Mouse (Mus musculus) ES-Bruce4 (cell line): Measurements from ENCODE around the gene Prkaa2. TPM values are rescaled to one million over a fixed set of nuclear protein-coding genes. Genes with fewer than 3 reads are reported as not detected.

Experiments used
- H3K27ac ChIP-seq: 2 replicates; pipeline ENCODE4 v1.5.1; 2012; ENCODE audit warnings: low read length, inconsistent platforms; ENCODE audit not compliant: insufficient read depth
- H3K27me3 ChIP-seq: 2 replicates; pipeline ENCODE4 v1.6.1; 2012; ENCODE audit warnings: mild to moderate bottlenecking, low read length, inconsistent platforms; ENCODE audit not compliant: control insufficient read depth, poor library complexity, insufficient read depth, severe bottlenecking
- H3K36me3 ChIP-seq: 2 replicates; pipeline ENCODE4 v1.6.1; 2012; ENCODE audit warnings: inconsistent platforms, mild to moderate bottlenecking, low read length, moderate library complexity; ENCODE audit not compliant: control insufficient read depth, poor library complexity, insufficient read depth, severe bottlenecking
- H3K4me1 ChIP-seq: one replicate; pipeline ENCODE4 v1.8.1; 2011; ENCODE audit warnings: low read length; ENCODE audit not compliant: control insufficient read depth, insufficient read depth
- H3K4me3 ChIP-seq: 2 replicates; pipeline ENCODE4 v1.5.1; 2011; ENCODE audit warnings: low read depth, mild to moderate bottlenecking, low read length
- H3K9ac ChIP-seq: 2 replicates; pipeline ENCODE4 v1.6.1; 2012; ENCODE audit warnings: low read depth, mild to moderate bottlenecking, inconsistent platforms; ENCODE audit not compliant: poor library complexity, severe bottlenecking
- H3K9me3 ChIP-seq: replicated peaks from 2 replicates; pipeline ENCODE4 v1.6.1; 2012; ENCODE audit warnings: mild to moderate bottlenecking, low read length, inconsistent platforms; ENCODE audit not compliant: control insufficient read depth, poor library complexity, insufficient read depth, severe bottlenecking
- CTCF ChIP-seq: IDR thresholded peaks from one replicate; pipeline ENCODE4 v1.8.1; 2011; ENCODE audit warnings: low read depth, low read length
- EP300 ChIP-seq: IDR thresholded peaks from 2 replicates; pipeline ENCODE4 v1.6.1; 2011; ENCODE audit warnings: low read depth, low read length; ENCODE audit not compliant: insufficient read depth
- POLR2A ChIP-seq: IDR thresholded peaks from one replicate; pipeline ENCODE4 v1.8.1; 2011; ENCODE audit warnings: low read length; ENCODE audit not compliant: insufficient read depth
- polyA plus RNA-seq: library from polyadenylated mRNA; stranded (reverse); fragments of >200 nt; gene quantifications from 2 replicates; pipeline ENCODE4 v1.2.4, GENCODE M21; 2011; ENCODE audit warnings: low read depth; ENCODE audit not compliant: missing spikeins, insufficient read depth, insufficient read length

Prkaa2 gene
- polyA plus RNA-seq, 1 experiment = 14.0 TPM

DNA sequence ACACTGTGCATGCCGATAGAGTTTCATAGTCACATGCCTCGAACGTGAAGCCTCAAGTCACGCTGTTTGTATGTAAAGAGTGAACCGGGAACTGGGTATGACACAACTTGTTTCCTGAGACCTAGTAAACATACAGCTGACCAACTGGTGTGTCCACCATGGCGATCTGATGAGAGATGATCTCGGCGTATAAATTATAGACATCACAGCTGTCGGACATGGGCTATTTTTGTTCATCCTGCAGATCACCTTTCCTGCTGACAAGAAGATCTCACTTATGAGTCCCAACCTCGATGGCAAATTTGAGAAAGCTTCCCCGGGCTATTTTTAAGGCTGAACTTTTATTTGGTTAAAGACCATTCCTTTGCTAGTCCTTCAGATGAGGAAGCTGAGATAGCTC, 2.1 kb upstream of the Prkaa2 start:
- H3K27ac ChIP-seq = no peak overlapping the region
- no peak for TF ChIP-seq POLR2A
- TF ChIP-seq EP300 = no peak
- no peak for TF ChIP-seq CTCF
- no peaks in the 10 kb centered on the region for H3K9me3 ChIP-seq
- no peaks in the 10 kb centered on the region for H3K36me3 ChIP-seq
- no peak overlapping the region for H3K9ac ChIP-seq
- H3K4me3 ChIP-seq = no peak overlapping the region
- no peaks in the 10 kb centered on the region for H3K4me1 ChIP-seq
- peaks cover 4% of the 10 kb centered on the region; the same call in 1 of the 2 replicates for H3K27me3 ChIP-seq

DNA sequence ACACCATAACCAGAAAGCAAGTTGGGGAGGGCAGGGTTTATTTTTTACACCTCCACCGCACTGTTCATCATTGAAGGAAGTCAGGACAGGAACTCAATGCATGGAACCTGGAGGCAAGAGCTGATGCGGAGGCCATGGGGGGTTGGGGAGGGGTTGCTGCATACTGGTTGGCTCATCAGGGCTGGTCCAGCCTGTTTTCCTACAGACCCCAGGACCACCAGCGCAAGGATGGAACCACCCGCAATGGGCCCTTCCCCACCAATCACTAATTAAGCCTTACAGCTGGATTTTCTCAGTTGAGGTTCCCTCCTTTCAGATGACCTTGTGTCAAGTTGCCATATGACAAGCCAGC, 970 bp upstream of the Prkaa2 start:
- Histone ChIP-seq H3K4me3 (no peak overlapping the region; the same call in 1 of the 2 replicates), H3K9ac (0 out of 2 replicates have a peak overlapping the region, but pooled peaks have one; percentile 79)

DNA sequence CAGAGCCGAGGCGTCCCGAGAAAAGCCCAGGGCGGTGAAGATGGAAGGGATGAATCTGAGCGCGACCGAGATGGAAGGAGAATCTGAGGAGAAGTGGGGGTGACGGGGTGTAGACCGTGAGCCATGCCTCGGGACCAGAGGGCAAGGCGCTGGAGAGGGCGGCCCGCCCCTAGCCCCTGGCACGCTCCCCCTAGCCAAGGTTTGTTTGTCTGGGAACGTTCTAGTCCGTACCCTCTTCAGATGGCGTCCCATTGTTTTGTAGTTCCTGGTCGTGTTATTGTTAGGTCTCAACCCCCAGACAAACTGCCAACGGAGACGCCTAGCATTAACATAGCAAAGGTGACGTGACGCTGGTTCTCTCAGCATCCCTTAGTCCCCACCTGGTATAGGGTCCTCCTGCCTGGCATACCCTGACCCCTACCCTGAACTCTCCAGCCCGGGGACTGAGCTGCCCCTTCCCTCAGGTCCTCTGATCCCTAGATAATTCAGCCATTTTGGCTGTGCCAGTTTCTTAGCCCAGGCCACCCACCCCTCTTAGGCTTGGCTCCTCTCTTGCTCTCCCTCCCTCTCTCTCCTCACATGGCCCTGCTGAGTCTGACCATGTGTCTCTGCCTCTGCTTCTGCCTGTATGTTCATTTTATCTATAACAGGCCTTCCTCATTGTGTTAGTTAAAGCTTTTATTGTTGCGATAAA, 447 bp upstream of the Prkaa2 start:
- Histone ChIP-seq H3K9me3 (no peaks in the 10 kb centered on the region), H3K9ac (peak overlapping the region; percentile 79), H3K27me3 (peaks cover 4% of the 10 kb centered on the region; the same call in 1 of the 2 replicates), H3K4me3 (peak overlapping the region; percentile 78), H3K4me1 (no peaks in the 10 kb centered on the region), H3K27ac (no peak overlapping the region), H3K36me3 (no peaks in the 10 kb centered on the region)
- no peak for TF ChIP-seq POLR2A
- no peak for TF ChIP-seq CTCF
- TF ChIP-seq EP300 = no peak

More for the DNA sequence above, 970 bp upstream of the Prkaa2 start:
- Histone ChIP-seq H3K4me1 (no peaks in the 10 kb centered on the region), H3K27me3 (peaks cover 4% of the 10 kb centered on the region; the same call in 1 of the 2 replicates), H3K9me3 (no peaks in the 10 kb centered on the region), H3K36me3 (no peaks in the 10 kb centered on the region), H3K27ac (no peak overlapping the region)
- no peak for TF ChIP-seq EP300
- no peak for TF ChIP-seq POLR2A
- no peak for TF ChIP-seq CTCF

DNA sequence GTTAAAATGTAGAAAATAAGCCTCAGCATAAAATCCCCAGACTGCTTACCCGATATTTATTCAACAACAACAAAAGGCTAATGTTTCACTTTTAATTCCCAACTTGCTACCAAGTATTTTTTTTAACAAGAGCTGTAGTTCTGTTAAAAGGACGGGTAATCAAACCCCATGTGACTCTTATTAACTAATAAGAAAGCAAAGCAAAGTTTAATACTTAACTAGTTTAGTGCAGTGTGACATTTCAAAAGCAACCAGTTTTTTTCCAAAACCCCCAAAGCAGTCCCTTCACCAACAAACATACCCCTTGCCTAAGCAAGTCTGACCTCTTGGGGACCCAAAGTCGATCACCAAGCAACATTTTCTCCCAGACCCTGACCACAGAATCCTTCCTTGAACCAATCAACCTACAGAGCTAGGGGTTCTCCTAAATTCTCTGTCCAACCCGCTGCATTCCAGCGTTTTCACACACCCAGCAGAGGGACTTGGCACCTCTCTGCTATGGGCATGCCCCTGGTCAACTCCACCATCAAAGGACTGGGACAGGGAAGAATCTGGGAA, 970 bp downstream of the Prkaa2 start:
- H3K27ac ChIP-seq = no peak overlapping the region
- no peaks in the 10 kb centered on the region for H3K9me3 ChIP-seq
- H3K36me3 ChIP-seq = no peaks in the 10 kb centered on the region
- H3K27me3 ChIP-seq = peaks cover 4% of the 10 kb centered on the region; the same call in 1 of the 2 replicates
- H3K9ac ChIP-seq = no peak overlapping the region
- TF ChIP-seq CTCF = no peak
- TF ChIP-seq POLR2A = no peak
- no peak for TF ChIP-seq EP300
- H3K4me1 ChIP-seq = no peaks in the 10 kb centered on the region
- H3K4me3 ChIP-seq = peak overlapping the region; percentile 59

DNA sequence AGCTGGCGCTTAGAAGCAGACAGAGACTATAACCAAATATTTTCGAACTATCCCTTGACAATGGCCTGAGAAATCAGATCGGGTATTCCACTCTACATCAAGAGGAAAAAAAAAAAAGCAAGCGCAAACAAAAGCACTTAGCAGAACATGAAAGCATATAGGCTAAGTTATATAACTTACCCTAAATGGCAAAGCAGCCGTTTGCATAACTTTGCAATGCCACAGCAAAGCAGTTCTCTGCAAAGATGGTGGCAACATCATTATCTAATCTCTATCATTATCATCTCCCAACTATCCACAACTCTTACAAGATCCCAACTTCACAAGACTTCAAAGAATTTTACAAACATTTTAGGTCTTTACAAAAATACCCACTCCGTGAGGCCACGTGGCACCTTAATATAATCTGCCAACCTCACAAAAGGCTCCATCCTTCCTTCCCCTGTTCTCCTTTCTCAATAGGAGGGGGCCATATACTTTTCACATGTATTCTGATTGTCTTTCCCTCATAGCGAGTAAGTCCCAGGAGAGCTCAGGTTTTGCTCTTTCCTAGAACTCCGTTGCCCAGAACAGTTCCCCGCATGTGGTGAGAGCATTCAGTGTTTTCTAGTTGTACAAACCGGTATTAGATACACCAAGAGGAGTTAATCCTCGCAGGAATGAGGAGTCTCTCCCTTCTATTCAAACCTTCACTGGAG, 1.6 kb downstream of the Prkaa2 start:
- Histone ChIP-seq H3K36me3 (no peaks in the 10 kb centered on the region), H3K4me1 (no peaks in the 10 kb centered on the region), H3K27ac (no peak overlapping the region), H3K4me3 (no peak overlapping the region), H3K27me3 (peaks cover 4% of the 10 kb centered on the region; the same call in 1 of the 2 replicates), H3K9ac (no peak overlapping the region), H3K9me3 (no peaks in the 10 kb centered on the region)
- TF ChIP-seq POLR2A (no peak), EP300 (no peak), CTCF (no peak)
